Mouse (Mus musculus) lung, postnatal 0 days (tissue): ENCODE results near the gene Exoc7.

Experiments used
- CTCF ChIP-seq: IDR thresholded peaks from 2 replicates; pipeline ENCODE4 v1.5.1; 2016; ENCODE audit warnings: antibody characterized with exemption, mild to moderate bottlenecking
- EP300 ChIP-seq: IDR thresholded peaks from 2 replicates; pipeline ENCODE4 v1.6.1; 2016; ENCODE audit warnings: antibody characterized with exemption, mild to moderate bottlenecking, control low read depth

GRCm38 (mm10) chr11:116254627-116255026 is 52.4 kb downstream of the Exoc7 start:
- no peak for TF ChIP-seq CTCF
- TF ChIP-seq EP300 = no peak
